Mouse (Mus musculus) monocyte, adult 5-6 weeks (primary cell): Measurements from ENCODE around the gene Gm14409. TPM values are rescaled to one million over a fixed set of nuclear protein-coding genes. Genes with fewer than 3 reads are reported as not detected.
A peak's percentile ranks its signal among the peaks of the same experiment; 100 is the strongest.
"Not testable (repeated sequence)": the region's sequence is repeated elsewhere in the genome, so short reads cannot be mapped to it uniquely, and the experiment has no call there.

Experiments used
- ATAC-seq: fragments of 153-309, 156-312 bp; replicated peaks from 2 replicates; pipeline ENCODE4 v1.8.0; 2017; ENCODE audit warnings: mild to moderate bottlenecking; ENCODE audit not compliant: low TSS enrichment, insufficient number of reproducible peaks, severe bottlenecking, poor library complexity, low FRiP score
- total RNA-seq: library from RNA; stranded (forward); fragments of 200-1000, 200-491, 200-594 nt; gene quantifications from 3 replicates; pipeline ENCODE4 v1.2.3, GENCODE M21; 2017

The Gm14409 gene
- not detected in 3 replicates for total RNA-seq

DNA sequence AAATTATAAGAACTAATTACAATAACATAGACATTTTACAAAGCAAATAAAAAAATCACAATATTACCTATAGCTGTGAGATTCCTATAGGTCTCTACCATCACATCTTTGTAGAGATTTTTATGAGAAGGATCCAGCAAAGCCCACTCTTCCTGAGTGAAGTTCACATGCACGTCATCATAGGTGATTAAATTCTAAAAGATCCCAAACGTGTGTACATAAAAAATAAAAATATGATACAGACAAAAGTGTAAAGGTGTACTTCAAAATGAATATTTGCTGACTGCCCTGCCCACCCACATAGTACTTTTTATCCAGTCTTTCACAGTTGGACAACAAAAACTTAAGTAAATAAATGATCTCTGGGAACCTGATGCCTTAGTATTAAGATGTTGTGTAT, at the start of gene Gm14409:
Gene Gm14409, minus strand, starts transcription at position 101 of the 400 bp plus-strand sequence.
- not testable (repeated sequence) for ATAC-seq

DNA sequence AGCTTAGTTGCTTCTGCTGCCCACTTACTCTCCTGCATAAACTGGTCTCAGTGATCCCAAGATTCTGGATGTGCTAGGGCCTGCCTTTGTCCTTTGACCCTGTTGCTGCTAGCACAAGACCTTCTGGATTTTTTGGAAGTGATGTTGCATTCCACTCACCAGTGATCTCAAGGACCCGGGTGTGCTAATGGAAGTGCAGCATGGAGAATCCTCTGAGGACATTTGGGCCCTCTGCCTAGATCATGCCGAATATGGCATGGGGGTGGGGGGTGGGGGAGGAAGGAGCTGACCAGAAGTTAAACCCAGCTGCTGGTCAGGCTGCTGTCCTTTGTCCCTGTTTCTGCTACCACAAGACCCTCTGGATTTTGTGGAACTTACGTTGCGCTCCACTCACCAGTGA, 42.8 kb upstream of the Gm14409 start:
- ATAC-seq: not testable (repeated sequence)

DNA sequence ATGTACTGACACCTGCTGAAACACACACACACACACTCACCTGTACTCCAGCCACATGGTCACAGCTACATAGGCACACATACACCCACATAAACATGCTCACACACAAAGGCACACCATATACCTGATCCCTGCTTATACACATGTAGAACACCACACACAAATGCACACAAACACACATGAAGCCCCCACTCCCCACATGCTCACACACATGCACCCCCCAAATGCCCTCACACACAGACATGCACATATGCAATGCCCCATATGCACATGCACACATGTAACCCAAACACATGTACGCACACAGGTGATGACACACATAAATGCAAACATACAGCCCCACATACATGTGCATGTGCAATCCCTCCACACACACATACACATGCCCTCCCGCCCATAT, 38.1 kb upstream of the Gm14409 start:
- 0 out of 2 replicates have a peak, but pooled peaks have one; percentile 63 for ATAC-seq

DNA sequence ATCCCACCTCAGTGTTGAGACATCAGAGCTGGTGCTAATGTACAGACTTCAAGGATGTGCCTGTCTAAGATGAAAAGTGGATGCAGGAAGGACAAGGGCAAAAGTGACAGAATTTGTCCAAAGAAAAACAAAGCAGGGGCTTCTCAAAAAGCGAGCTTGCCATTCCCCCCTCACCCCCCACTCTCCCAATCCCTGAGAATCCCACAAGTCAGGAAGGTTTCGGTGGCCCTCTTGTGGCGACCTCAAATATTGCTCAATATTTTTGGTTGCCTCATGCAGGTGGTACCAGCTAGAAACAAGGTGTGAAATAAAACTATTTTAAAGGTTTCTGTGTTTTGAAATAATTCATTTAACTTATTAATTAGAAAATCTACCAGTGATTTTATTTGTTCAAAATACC, 16.9 kb upstream of the Gm14409 start:
- not testable (repeated sequence) for ATAC-seq

DNA sequence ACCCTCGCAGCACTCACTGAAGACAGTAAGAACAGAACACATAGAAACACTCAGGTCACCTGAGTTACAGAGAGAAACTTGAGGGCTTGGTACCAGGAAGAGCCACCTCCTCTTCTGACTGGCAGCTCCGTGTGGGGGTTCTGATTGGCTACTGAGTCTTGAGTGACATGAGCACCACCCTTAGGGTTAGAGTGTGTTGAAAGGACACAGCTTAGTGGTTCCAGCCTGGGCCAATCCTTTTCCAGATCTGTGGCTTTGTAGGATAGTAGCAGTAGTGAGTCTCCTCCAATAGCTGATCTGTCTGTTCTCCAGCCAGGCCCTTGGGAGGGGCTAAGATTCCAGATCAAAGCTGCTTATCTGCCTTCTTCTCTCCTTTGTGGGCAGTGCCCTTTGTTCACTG, 10.9 kb upstream of the Gm14409 start:
- not testable (repeated sequence) for ATAC-seq

DNA sequence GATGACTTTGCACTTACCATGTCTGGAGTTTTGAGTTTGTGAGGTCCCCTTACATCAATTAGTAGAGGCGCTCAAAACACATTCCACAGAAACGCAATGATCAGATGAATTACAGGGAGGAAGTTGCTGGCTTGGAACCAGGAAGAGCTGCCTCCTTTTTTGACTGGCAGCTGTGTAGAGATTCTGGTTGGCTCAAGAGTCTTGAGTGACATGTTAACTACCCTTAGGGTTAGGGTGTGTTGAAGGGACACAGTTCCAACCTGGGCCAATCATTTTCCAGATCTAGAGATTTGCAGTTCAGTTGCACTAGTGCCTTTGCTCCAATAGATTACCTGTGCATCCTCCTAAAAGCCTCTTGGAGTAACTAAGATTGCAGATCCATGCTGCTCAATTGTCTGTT, 5.4 kb upstream of the Gm14409 start:
- not testable (repeated sequence) for ATAC-seq

DNA sequence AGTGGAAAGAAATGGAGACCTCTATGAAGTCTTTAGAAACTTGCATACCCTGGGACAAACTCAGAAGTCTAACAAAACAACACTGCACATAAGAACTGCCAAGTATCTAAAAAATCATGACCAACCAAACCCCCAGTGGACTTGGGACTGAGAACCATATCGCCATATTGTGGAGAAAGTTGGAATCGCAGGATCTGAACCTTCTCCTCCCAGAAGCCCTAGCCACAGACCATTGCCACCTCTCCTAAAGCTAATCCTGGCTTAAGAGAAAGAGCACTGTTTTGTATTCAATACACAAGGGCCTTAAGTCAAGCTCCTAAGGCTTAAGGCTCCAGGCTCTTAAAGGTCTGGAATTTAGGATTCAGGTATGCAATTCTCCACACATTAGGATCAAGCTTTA, 19.4 kb downstream of the Gm14409 start:
- ATAC-seq: not testable (repeated sequence)

DNA sequence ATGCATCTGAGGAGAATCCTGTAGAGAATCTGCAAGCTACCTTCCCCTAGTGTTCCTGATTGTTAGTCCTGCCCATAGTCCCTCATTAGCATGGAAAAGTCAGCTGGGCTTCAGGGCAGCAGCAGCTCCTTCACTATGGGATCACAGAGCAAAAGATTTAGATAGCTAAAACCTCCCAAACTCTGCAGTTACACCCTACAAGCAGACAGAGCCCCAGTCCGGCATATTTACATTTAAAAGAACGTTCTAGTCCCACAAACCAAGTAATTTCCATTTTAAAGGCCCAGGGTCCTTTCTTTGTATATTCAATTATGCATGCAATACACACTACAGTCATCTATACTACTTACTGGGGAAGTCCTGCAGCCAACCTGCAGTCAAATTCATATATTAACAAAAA, 36.4 kb downstream of the Gm14409 start:
- not testable (repeated sequence) for ATAC-seq

Other genes starting within 250 kb of the Gm14409 start
- gene Gm14401, start 192.7 kb downstream of the Gm14409 start, total RNA-seq: 0.78 TPM in 1 of 3 replicates, not detected in the others
- 2.3 to 7.2 TPM (median 5.3 TPM) in 3 replicates for gene Gm14410, start 60.6 kb downstream of the Gm14409 start, total RNA-seq
- not detected in 3 replicates for gene Gm14412, start 57.3 kb upstream of the Gm14409 start, total RNA-seq
- gene Gm14418, start 131.3 kb upstream of the Gm14409 start, total RNA-seq: not detected in 3 replicates
- gene Zfp970, start 197.7 kb upstream of the Gm14409 start, total RNA-seq: 1.8 to 6.7 TPM (median 5.1 TPM) in 3 replicates
- gene Gm14403, start 231.2 kb upstream of the Gm14409 start, total RNA-seq: 1.3 to 1.9 TPM in 2 of 3 replicates, not detected in the other